Mouse (Mus musculus): ENCODE measurements at regions not wholly inside any gene's neighbourhood (a gene's known extent, or its start where the extent isn't known, plus 50 kb on each side); places are given as distances from the start of the nearest gene placed in this dataset.
A peak's percentile ranks its signal among the peaks of the same experiment; 100 is the strongest.

DNA sequence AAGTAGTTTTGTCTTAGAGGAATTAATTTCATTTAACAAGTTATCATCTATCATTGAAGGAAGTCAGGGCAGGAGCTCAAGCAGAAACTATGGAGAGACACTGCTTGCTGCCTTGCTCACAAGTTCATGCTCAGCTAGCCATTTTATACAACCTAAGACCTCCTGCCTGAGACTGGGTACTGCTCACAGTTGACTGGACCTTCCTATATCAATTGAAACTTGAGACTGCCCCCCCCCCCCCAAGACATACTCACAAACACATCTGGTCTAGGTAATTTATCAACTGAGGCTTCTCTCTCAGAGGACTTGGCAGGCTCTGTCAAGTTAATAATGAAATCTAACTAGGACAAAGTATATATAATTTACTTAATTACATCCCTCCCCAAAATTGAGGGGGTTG, 84.8 kb upstream of the Arg1 start:
- Histone ChIP-seq H3K4me1 (ENCODE audit: control insufficient read depth, insufficient read depth, low read length) (no peaks in the 10 kb centered on the region), H3K9me3 (ENCODE audit: control insufficient read depth, low read length) (no peaks in the 10 kb centered on the region), H3K4me3 (ENCODE audit: low read length) (no peak overlapping the region), H3K4me2 (ENCODE audit: low read depth, low read length) (no peak overlapping the region), H3K27ac (ENCODE audit: low read length) (no peak overlapping the region), H3K9ac (ENCODE audit: low read depth, low read length) (no peak overlapping the region), H3K36me3 (ENCODE audit: control insufficient read depth, insufficient read depth, low read length) (no peaks in the 10 kb centered on the region), H3K27me3 (replicated peaks; ENCODE audit: control insufficient read depth, insufficient read depth, low read length) (no peaks in the 10 kb centered on the region)
- no peak for ATAC-seq

DNA sequence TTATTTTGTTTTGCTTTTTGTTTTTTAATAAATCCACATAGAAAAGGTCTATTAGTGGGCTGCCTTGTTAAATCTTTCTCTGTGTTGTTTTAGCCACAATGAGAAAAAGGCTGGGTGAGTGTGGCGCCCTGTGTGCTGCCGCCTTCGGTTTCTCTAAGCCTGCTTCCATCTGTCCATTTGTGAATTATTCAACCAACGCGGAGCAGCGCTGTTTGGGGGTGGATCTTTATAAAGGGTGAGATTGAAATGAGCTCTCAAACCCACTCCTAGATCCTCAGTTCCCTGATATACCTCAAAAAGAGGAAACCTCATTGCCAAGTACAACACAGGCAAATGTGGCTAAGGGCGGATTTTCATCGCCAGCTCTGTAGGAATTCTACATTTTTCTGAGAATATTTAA, 74.0 kb upstream of the Arg1 start:
- 85% methylated on average over 8 of the region's 8 CpGs for WGBS
- no peaks in the 10 kb centered on the region for H3K4me1 ChIP-seq (ENCODE audit: control insufficient read depth, insufficient read depth, low read length)
- no peak overlapping the region for H3K27ac ChIP-seq (ENCODE audit: low read length)
- no peak overlapping the region for H3K4me3 ChIP-seq (ENCODE audit: low read length)
- no peaks in the 10 kb centered on the region for H3K27me3 ChIP-seq (replicated peaks; ENCODE audit: control insufficient read depth, insufficient read depth, low read length)
- no peaks in the 10 kb centered on the region for H3K9me3 ChIP-seq (ENCODE audit: control insufficient read depth, low read length)
- ATAC-seq: no peak
- no peaks in the 10 kb centered on the region for H3K36me3 ChIP-seq (ENCODE audit: control insufficient read depth, insufficient read depth, low read length)
- H3K4me2 ChIP-seq (ENCODE audit: low read depth, low read length): no peak overlapping the region
- H3K9ac ChIP-seq (ENCODE audit: low read depth, low read length): no peak overlapping the region

DNA sequence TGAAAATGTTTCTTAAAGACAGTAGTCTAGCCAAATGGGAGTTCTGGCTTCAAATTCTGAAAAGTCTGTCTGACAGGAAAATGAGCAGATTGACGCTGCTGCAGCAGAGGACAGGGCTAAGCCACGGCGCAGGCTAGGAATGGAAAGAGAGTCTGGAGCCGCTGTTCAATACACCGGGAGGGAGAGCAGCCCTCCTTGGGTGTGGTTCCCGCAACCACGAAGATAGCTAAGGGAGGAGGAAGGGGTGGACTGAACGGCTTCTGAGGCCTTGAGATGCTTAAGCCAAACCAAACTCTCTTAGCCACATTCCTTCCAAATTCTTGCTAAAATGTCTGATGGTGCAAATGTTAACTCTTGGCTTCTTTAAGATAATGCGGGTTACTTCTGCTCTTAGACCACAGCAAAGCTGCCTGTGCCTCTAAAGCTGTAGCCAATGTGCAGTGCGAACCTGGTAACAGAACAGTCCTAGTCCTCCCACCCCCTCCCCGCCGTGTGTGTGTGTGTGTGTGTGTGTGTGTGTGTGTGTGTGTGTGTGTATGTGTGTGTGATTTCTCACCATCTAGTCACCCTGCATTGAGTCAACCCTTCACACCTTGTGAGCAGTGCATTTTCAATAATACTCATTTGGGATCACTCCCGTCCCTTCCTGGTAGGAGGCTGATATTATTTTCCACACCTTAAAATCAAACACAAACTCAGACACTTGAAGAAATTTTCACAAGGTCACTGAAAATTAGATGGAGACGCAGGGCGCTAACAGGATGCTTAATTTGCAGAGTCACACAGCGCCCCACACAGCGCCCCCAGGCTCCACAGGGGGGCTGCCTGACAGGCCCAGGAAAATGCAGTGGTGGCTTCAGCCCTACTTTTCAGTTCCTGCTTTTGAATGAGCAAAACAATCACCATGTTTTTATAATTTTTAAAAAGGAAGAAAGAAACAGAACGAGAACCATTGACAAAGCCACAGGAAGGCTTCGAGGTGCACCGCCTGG, 73.2 kb upstream of the Arg1 start:
- H3K36me3 ChIP-seq (ENCODE audit: control insufficient read depth, insufficient read depth, low read length): no peaks in the 10 kb centered on the region
- 77% methylated on average over 20 of the region's 20 CpGs for WGBS
- ATAC-seq: no peak
- H3K4me2 ChIP-seq (ENCODE audit: low read depth, low read length): no peak overlapping the region
- no peak overlapping the region for H3K9ac ChIP-seq (ENCODE audit: low read depth, low read length)
- H3K4me3 ChIP-seq (ENCODE audit: low read length): no peak overlapping the region
- no peaks in the 10 kb centered on the region for H3K27me3 ChIP-seq (replicated peaks; ENCODE audit: control insufficient read depth, insufficient read depth, low read length)
- no peaks in the 10 kb centered on the region for H3K9me3 ChIP-seq (ENCODE audit: control insufficient read depth, low read length)
- no peaks in the 10 kb centered on the region for H3K4me1 ChIP-seq (ENCODE audit: control insufficient read depth, insufficient read depth, low read length)
- H3K27ac ChIP-seq (ENCODE audit: low read length): no peak overlapping the region

DNA sequence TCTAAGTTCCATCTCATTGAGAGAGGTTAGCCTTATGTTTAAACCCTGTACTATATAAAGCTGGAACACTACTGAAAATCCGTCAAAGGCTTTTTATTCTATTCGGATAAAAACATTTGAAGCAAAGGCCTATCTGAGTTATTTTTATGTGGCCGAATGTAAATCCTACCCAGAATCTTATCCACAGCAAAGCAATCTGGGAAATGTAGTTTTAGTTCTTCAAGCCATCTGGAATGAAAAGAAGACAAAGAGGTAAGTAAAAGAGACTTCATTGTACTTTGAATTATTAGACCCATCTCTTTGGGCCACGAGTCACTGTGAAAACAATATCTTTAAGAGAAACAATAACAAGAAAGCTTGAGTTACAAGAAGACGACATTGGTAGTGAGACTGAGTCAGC, 72.5 kb upstream of the Arg1 start:
- no peaks in the 10 kb centered on the region for H3K4me1 ChIP-seq (ENCODE audit: control insufficient read depth, insufficient read depth, low read length)
- H3K36me3 ChIP-seq (ENCODE audit: control insufficient read depth, insufficient read depth, low read length): no peaks in the 10 kb centered on the region
- no peak overlapping the region for H3K4me3 ChIP-seq (ENCODE audit: low read length)
- 83% methylated on average over 5 of the region's 5 CpGs for WGBS
- no peak overlapping the region for H3K4me2 ChIP-seq (ENCODE audit: low read depth, low read length)
- no peak overlapping the region for H3K9ac ChIP-seq (ENCODE audit: low read depth, low read length)
- no peaks in the 10 kb centered on the region for H3K9me3 ChIP-seq (ENCODE audit: control insufficient read depth, low read length)
- no peaks in the 10 kb centered on the region for H3K27me3 ChIP-seq (replicated peaks; ENCODE audit: control insufficient read depth, insufficient read depth, low read length)
- H3K27ac ChIP-seq (ENCODE audit: low read length): no peak overlapping the region
- no peak for ATAC-seq

DNA sequence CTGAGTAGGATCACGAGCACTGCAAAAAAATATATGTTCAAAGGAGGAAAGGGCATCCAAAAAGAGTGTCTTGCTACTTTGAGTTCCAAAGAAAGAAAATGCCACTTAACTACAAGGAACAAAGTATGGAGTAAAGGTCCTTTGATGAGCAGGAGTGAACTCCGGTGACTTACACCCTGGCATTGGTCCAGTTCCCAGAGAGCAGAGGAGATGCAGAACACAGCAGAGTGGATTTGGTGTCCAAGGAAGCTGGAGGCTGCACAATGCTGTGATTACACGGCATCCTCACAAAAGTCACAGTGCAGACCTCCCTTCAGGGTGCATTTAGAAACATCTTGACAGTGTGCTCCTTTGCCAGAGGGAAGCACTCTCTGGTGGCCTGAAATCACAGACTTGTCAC, 70.4 kb upstream of the Arg1 start:
- 79% methylated on average over 3 of the region's 3 CpGs for WGBS
- no peak for ATAC-seq
- H3K4me2 ChIP-seq (ENCODE audit: low read depth, low read length): no peak overlapping the region

DNA sequence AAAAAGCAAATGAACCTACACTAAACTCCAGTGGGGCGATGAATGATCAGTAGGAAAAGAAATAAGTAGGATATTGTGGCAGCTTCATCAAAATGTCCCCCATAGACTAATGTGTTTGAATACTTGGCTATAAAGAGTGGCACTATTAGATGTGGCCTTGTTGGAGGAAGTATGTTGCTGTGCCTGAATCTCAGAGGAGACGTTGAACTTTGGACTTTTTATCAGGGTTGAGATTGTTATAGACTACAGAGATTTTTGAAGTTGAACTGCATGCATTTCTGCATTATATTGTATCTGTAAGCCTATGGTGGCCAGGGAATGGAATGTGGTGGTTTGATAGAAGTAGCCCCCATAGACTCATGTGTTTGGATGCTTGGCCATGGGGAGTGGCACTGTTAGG, 68.5 kb upstream of the Arg1 start:
- peak; percentile 62 for ATAC-seq
- no peak overlapping the region for H3K4me3 ChIP-seq (ENCODE audit: low read length)
- no peaks in the 10 kb centered on the region for H3K9me3 ChIP-seq (ENCODE audit: control insufficient read depth, low read length)
- no peaks in the 10 kb centered on the region for H3K27me3 ChIP-seq (replicated peaks; ENCODE audit: control insufficient read depth, insufficient read depth, low read length)
- no peak overlapping the region for H3K27ac ChIP-seq (ENCODE audit: low read length)
- 86% methylated on average over 2 of the region's 2 CpGs for WGBS
- no peak overlapping the region for H3K4me2 ChIP-seq (ENCODE audit: low read depth, low read length)
- no peak overlapping the region for H3K9ac ChIP-seq (ENCODE audit: low read depth, low read length)
- no peaks in the 10 kb centered on the region for H3K36me3 ChIP-seq (ENCODE audit: control insufficient read depth, insufficient read depth, low read length)
- no peaks in the 10 kb centered on the region for H3K4me1 ChIP-seq (ENCODE audit: control insufficient read depth, insufficient read depth, low read length)

More for the DNA sequence above, 70.4 kb upstream of the Arg1 start:
- Histone ChIP-seq H3K9ac (ENCODE audit: low read depth, low read length) (no peak overlapping the region), H3K4me3 (ENCODE audit: low read length) (no peak overlapping the region), H3K27ac (ENCODE audit: low read length) (no peak overlapping the region), H3K4me1 (ENCODE audit: control insufficient read depth, insufficient read depth, low read length) (no peaks in the 10 kb centered on the region), H3K27me3 (replicated peaks; ENCODE audit: control insufficient read depth, insufficient read depth, low read length) (no peaks in the 10 kb centered on the region), H3K9me3 (ENCODE audit: control insufficient read depth, low read length) (no peaks in the 10 kb centered on the region), H3K36me3 (ENCODE audit: control insufficient read depth, insufficient read depth, low read length) (no peaks in the 10 kb centered on the region)

DNA sequence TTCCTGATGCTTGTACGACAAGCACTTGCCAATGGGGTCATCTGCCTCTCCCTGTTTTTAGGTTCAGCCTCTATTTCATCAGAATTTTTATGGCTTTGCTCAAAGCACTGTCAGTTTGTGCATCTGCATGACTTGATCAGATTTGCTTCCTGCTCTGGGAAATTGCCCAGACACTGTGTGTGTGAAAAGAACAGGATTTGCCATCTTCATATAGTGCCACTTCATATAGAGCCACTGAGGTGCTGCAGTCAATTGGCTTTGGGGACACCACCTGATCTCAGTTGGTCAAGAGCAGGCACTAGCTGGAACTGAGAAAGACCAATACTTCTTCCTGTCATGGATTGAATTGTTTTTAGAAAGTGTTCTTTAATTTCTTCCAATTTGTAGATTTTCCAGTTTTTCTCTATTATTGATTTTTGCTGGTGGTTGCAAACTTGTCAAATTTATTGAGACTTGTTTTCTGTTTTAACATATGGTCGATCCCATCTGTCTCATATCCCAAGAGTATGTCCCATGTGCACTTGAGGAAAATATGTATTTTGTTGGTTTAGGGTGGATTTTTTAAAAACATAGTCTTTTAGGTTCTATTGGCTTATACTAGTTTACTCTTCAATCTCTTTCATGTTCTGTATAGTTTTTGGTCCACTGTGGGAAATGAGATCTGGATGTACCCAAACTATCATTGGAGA, 62.8 kb upstream of the Arg1 start:
- Histone ChIP-seq H3K4me3 (ENCODE audit: low read length) (no peak overlapping the region), H3K4me2 (ENCODE audit: low read depth, low read length) (no peak overlapping the region), H3K27ac (ENCODE audit: low read length) (no peak overlapping the region), H3K27me3 (replicated peaks; ENCODE audit: control insufficient read depth, insufficient read depth, low read length) (no peaks in the 10 kb centered on the region), H3K36me3 (ENCODE audit: control insufficient read depth, insufficient read depth, low read length) (no peaks in the 10 kb centered on the region), H3K4me1 (ENCODE audit: control insufficient read depth, insufficient read depth, low read length) (no peaks in the 10 kb centered on the region), H3K9ac (ENCODE audit: low read depth, low read length) (no peak overlapping the region), H3K9me3 (ENCODE audit: control insufficient read depth, low read length) (no peaks in the 10 kb centered on the region)
- 75% methylated on average over 2 of the region's 2 CpGs for WGBS
- ATAC-seq: no peak

DNA sequence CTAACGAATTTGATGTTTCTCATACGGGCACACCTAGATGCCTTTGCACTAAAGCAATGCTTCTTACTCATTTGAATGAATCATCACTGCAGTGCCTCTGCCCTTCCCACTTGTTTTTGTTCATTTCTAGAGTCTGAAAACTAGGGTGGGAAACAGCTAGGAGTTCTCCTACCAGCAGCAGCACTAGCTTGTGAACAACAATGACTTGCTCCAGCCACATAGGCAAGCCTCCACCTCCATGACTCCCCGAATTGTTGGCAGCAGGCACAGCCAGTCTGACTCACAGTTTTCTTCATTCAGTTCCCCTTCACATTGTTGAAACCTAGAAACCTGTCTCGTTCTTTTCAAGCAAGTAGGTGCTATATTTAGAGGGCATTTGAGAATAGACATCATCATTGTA, 57.5 kb upstream of the Arg1 start:
- Histone ChIP-seq H3K4me1 (ENCODE audit: control insufficient read depth, insufficient read depth, low read length) (no peaks in the 10 kb centered on the region), H3K36me3 (ENCODE audit: control insufficient read depth, insufficient read depth, low read length) (no peaks in the 10 kb centered on the region), H3K4me2 (ENCODE audit: low read depth, low read length) (no peak overlapping the region), H3K4me3 (ENCODE audit: low read length) (no peak overlapping the region), H3K27ac (ENCODE audit: low read length) (no peak overlapping the region), H3K27me3 (replicated peaks; ENCODE audit: control insufficient read depth, insufficient read depth, low read length) (no peaks in the 10 kb centered on the region), H3K9ac (ENCODE audit: low read depth, low read length) (no peak overlapping the region), H3K9me3 (ENCODE audit: control insufficient read depth, low read length) (peaks cover 6% of the 10 kb centered on the region; the same call in 1 of the 2 replicates)
- WGBS: 91% methylated on average over 4 of the region's 4 CpGs
- no peak for ATAC-seq

DNA sequence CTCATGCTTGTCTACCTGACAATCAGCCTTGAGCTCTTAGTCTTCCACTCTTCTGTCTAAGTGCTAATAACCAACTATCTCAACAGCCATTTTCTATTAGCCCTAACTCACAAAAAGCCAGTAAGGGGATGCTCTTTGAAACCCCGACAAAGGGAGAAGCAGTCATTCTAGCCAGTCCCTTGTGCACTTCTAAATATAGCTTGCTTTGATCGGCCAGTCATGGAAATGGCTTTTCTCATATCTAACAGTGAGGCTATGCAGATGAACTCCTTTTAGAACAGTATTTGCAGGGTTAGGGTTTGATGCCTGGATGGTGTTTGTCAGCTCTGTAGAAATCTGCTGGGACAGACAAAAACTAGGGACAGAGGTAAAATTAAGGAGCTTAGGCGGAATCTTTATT, 54.5 kb upstream of the Arg1 start:
- Histone ChIP-seq H3K4me3 (ENCODE audit: low read length) (no peak overlapping the region), H3K27me3 (replicated peaks; ENCODE audit: control insufficient read depth, insufficient read depth, low read length) (no peaks in the 10 kb centered on the region), H3K4me1 (ENCODE audit: control insufficient read depth, insufficient read depth, low read length) (no peaks in the 10 kb centered on the region), H3K9me3 (ENCODE audit: control insufficient read depth, low read length) (peaks cover 6% of the 10 kb centered on the region; the same call in 1 of the 2 replicates), H3K36me3 (ENCODE audit: control insufficient read depth, insufficient read depth, low read length) (no peaks in the 10 kb centered on the region), H3K9ac (ENCODE audit: low read depth, low read length) (no peak overlapping the region), H3K27ac (ENCODE audit: low read length) (no peak overlapping the region), H3K4me2 (ENCODE audit: low read depth, low read length) (no peak overlapping the region)
- WGBS: 82% methylated on average over 3 of the region's 3 CpGs
- no peak for ATAC-seq
